Mouse (Mus musculus) kidney, embryonic 14.5 days (tissue): ENCODE data around the gene Olfr1359. TPM values are rescaled to one million over a fixed set of nuclear protein-coding genes. Genes with fewer than 3 reads are reported as not detected.

Experiments used
- ATAC-seq: fragments of 200-750 bp; cut with Nextera tagmentation; 2 replicates; pipeline ENCODE4 v1.8.0; 2017; ENCODE audit warnings: moderate number of reproducible peaks, mild to moderate bottlenecking, moderate TSS enrichment, moderate library complexity; ENCODE audit not compliant: low FRiP score, low TSS enrichment
- H3K27ac ChIP-seq: fragments of 300-500 bp; sonication (generic); 2 replicates; pipeline ENCODE4 v1.5.1; 2014; ENCODE audit warnings: low read depth, mild to moderate bottlenecking, low read length, moderate library complexity, mixed read lengths
- H3K27me3 ChIP-seq: fragments of 300-500 bp; sonication (generic); 2 replicates; pipeline ENCODE4 v1.6.1; 2014; ENCODE audit warnings: mild to moderate bottlenecking, low read length; ENCODE audit not compliant: control insufficient read depth, insufficient read depth
- H3K36me3 ChIP-seq: fragments of 300-500 bp; sonication (generic); 2 replicates; pipeline ENCODE4 v1.6.1; 2014; ENCODE audit warnings: low read length, mixed read lengths; ENCODE audit not compliant: control insufficient read depth, insufficient read depth
- H3K4me1 ChIP-seq: fragments of 300-500 bp; sonication (generic); 2 replicates; pipeline ENCODE4 v1.6.1; 2014; ENCODE audit warnings: low read length, mixed read lengths; ENCODE audit not compliant: control insufficient read depth, insufficient read depth
- H3K4me2 ChIP-seq: fragments of 300-500 bp; sonication (generic); replicated peaks from 2 replicates; pipeline ENCODE4 v1.6.1; 2014; ENCODE audit warnings: low read depth, mild to moderate bottlenecking, low read length
- H3K4me3 ChIP-seq: fragments of 300-500 bp; sonication (generic); 2 replicates; pipeline ENCODE4 v1.5.1; 2014; ENCODE audit warnings: mild to moderate bottlenecking, low read length
- H3K9ac ChIP-seq: fragments of 300-500 bp; sonication (generic); 2 replicates; pipeline ENCODE4 v1.6.1; 2014; ENCODE audit warnings: low read depth, mild to moderate bottlenecking, low read length, moderate library complexity
- H3K9me3 ChIP-seq: fragments of 300-500 bp; sonication (generic); 2 replicates; pipeline ENCODE4 v1.6.1; 2016; ENCODE audit warnings: low read length; ENCODE audit not compliant: control insufficient read depth
- WGBS: fragments of 180-500 bp; shearing (Covaris S2); extraction: QIAGEN DNeasy Blood & Tissue Kit; methylation state at CpG from one replicate; pipeline ENCODE4 v1.1.7; 2014; 5-methylcytosine and 5-hydroxymethylcytosine counted together
- microRNA-seq: library from miRNA; unstranded; fragments of <30 nt; microRNA quantifications from one replicate; pipeline ENCODE4, GENCODE M21; 2016
- polyA plus RNA-seq: library from polyadenylated mRNA; unstranded; fragments of >200 nt; fragmentation: Nextera tagmentation; extraction: Ambion mirVana; gene quantifications from 2 replicates; pipeline ENCODE4 v1.2.1, GENCODE M21; 2014

Gene Olfr1359
- polyA plus RNA-seq, 1 experiment from 2014 or later: not detected

DNA sequence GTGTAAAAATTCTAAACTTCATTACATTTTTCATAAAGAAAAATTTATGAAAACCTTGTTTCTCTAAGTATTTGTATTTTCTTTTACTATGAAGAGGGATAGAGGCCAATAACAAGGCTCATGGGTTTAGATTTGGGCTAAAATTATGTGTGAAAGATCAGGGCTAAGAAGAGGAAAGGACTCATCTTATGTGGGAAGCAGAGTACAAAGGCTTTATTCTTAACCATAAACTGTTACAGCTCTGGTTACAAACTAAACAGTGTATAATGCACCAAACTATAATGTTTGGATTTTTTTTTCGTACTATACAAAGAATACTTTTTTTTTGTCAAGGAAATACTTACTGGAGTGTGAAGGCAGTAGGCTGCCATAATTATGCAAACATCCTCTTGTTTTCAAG lies 57.8 kb downstream of the Olfr1359 start:
- Histone ChIP-seq H3K4me1 (peaks cover 10% of the 10 kb centered on the region; the same call in 1 of the 2 replicates), H3K27ac (no peak overlapping the region), H3K9ac (peak overlapping the region; percentile 42; the same call in 1 of the 2 replicates), H3K4me3 (no peak overlapping the region; the same call in 1 of the 2 replicates), H3K9me3 (no peaks in the 10 kb centered on the region), H3K36me3 (no peaks in the 10 kb centered on the region; the same call in 1 of the 2 replicates), H3K4me2 (peak overlapping the region; percentile 55), H3K27me3 (no peaks in the 10 kb centered on the region)
- WGBS: 39% methylated on average over 1 of the region's 1 CpGs
- no peak for ATAC-seq

Small RNA genes lying within 50 kb of the gene (microRNA-seq; reads per million reads assigned to microRNA genes)
- gene Gm44357 (not detected), gene Gm44367 (not detected), gene Gm44454 (not detected)

Other genes with a start within 250 kb of the Olfr1359 start
- gene Zscan26, start 244.4 kb upstream of the Olfr1359 start, polyA plus RNA-seq: 23.5 and 27.6 TPM in 2 replicates
- gene Nkapl, start 229.6 kb upstream of the Olfr1359 start, polyA plus RNA-seq: 2.2 and 2.6 TPM in 2 replicates
- 3.2 and 3.8 TPM in 2 replicates for gene Zkscan4, start 219.2 kb upstream of the Olfr1359 start, polyA plus RNA-seq
- gene Gm10065, start 218.7 kb upstream of the Olfr1359 start, polyA plus RNA-seq: not detected in 2 replicates
- gene AK157302, start 202.9 kb upstream of the Olfr1359 start, polyA plus RNA-seq: 0.23 and 0.34 TPM in 2 replicates
- 4.7 and 7.2 TPM in 2 replicates for gene Gm11273, start 196.7 kb upstream of the Olfr1359 start, polyA plus RNA-seq
- gene Zkscan8, start 167.0 kb upstream of the Olfr1359 start, polyA plus RNA-seq: 7.3 and 11.8 TPM in 2 replicates
- gene Olfr1366, start 155.3 kb upstream of the Olfr1359 start, polyA plus RNA-seq: 0.18 and 0.20 TPM in 2 replicates
- 0.05 TPM in 1 of 2 replicates, not detected in the other for gene Olfr1535, start 138.2 kb upstream of the Olfr1359 start, polyA plus RNA-seq
- not detected in 2 replicates for gene Olfr1364, start 116.4 kb upstream of the Olfr1359 start, polyA plus RNA-seq
- gene Olfr1362, start 84.1 kb upstream of the Olfr1359 start, polyA plus RNA-seq: not detected in 2 replicates
- 0.07 TPM in 1 of 2 replicates, not detected in the other for gene Olfr11, start 55.6 kb upstream of the Olfr1359 start, polyA plus RNA-seq
- gene Olfr1361, start 34.7 kb upstream of the Olfr1359 start, polyA plus RNA-seq: not detected in 2 replicates
- gene Olfr1360, start 20.7 kb upstream of the Olfr1359 start, polyA plus RNA-seq: not detected in 2 replicates
- gene Hist1h2bl, start 18.0 kb downstream of the Olfr1359 start, polyA plus RNA-seq: 3.3 and 5.5 TPM in 2 replicates
- 28.1 and 88.2 TPM in 2 replicates for gene Hist1h2ai, start 18.3 kb downstream of the Olfr1359 start, polyA plus RNA-seq
- gene Hist1h3h, start 19.5 kb downstream of the Olfr1359 start, polyA plus RNA-seq: 11.7 and 35.9 TPM in 2 replicates
- gene Hist1h2bm, start 23.9 kb downstream of the Olfr1359 start, polyA plus RNA-seq: 6.8 and 12.6 TPM in 2 replicates
- 2.4 and 2.6 TPM in 2 replicates for gene Hist1h4j, start 37.0 kb downstream of the Olfr1359 start, polyA plus RNA-seq
- 2.9 and 7.8 TPM in 2 replicates for gene Hist1h4k, start 52.4 kb downstream of the Olfr1359 start, polyA plus RNA-seq
- gene Hist1h2ak, start 55.7 kb downstream of the Olfr1359 start, polyA plus RNA-seq: 18.5 and 21.7 TPM in 2 replicates
- 2.0 and 11.0 TPM in 2 replicates for gene Hist1h2bn, start 56.0 kb downstream of the Olfr1359 start, polyA plus RNA-seq
- gene Hist1h1b, start 82.5 kb downstream of the Olfr1359 start, polyA plus RNA-seq: 18.8 and 27.0 TPM in 2 replicates
- 212 and 289 TPM in 2 replicates for gene Hist1h3i, start 85.3 kb downstream of the Olfr1359 start, polyA plus RNA-seq
- 11.0 and 12.2 TPM in 2 replicates for gene Hist1h2an, start 89.1 kb downstream of the Olfr1359 start, polyA plus RNA-seq
- 1.9 and 4.3 TPM in 2 replicates for gene Hist1h2bp, start 89.3 kb downstream of the Olfr1359 start, polyA plus RNA-seq
- gene Hist1h2bq, start 112.1 kb downstream of the Olfr1359 start, polyA plus RNA-seq: 25.4 and 40.2 TPM in 2 replicates
- 2.5 TPM in 1 of 2 replicates, not detected in the other for gene Hist1h2ao, start 112.4 kb downstream of the Olfr1359 start, polyA plus RNA-seq
- not detected in 2 replicates for gene Hist1h4m, start 113.6 kb downstream of the Olfr1359 start, polyA plus RNA-seq
- 23.1 and 41.1 TPM in 2 replicates for gene Hist1h4n, start 134.1 kb downstream of the Olfr1359 start, polyA plus RNA-seq
- 4,540 and 6,439 TPM in 2 replicates for gene Hist1h2ap, start 135.4 kb downstream of the Olfr1359 start, polyA plus RNA-seq
- gene Hist1h2br, start 135.6 kb downstream of the Olfr1359 start, polyA plus RNA-seq: 27.1 and 42.5 TPM in 2 replicates
- 15.5 and 17.9 TPM in 2 replicates for gene Zfp184, start 247.0 kb downstream of the Olfr1359 start, polyA plus RNA-seq